Mouse (Mus musculus) liver, embryonic 14.5 days (tissue): ENCODE measurements around the gene Pcdh15. TPM values are rescaled to one million over a fixed set of nuclear protein-coding genes. Genes with fewer than 3 reads are reported as not detected.

Source experiments
- ATAC-seq: fragments of 200-750 bp; cut with Nextera tagmentation; 2 replicates; pipeline ENCODE4 v1.8.0; 2017; ENCODE audit warnings: moderate number of reproducible peaks, mild to moderate bottlenecking, moderate library complexity; ENCODE audit not compliant: insufficient read depth
- DNase-seq, 3 experiments: peaks; one replicate each; pipeline ENCODE4 v3.0.0-alpha.2; 2012 to 2013; ENCODE audit warnings: low read depth in 3 of 3, low spot score in 3 of 3
- H3K27ac ChIP-seq: fragments of 300-500 bp; sonication (generic); 2 replicates; pipeline ENCODE4 v1.5.1; 2014; ENCODE audit warnings: moderate library complexity, mild to moderate bottlenecking, control low read depth, inconsistent platforms
- H3K27me3 ChIP-seq: fragments of 300-500 bp; sonication (generic); 2 replicates; pipeline ENCODE4 v1.6.1; 2014; ENCODE audit warnings: mild to moderate bottlenecking, low read length, moderate library complexity; ENCODE audit not compliant: control insufficient read depth, insufficient read depth
- H3K36me3 ChIP-seq: fragments of 300-500 bp; sonication (generic); replicated peaks from 2 replicates; pipeline ENCODE4 v1.6.1; 2014; ENCODE audit warnings: low read depth; ENCODE audit not compliant: control insufficient read depth, insufficient read depth
- H3K4me1 ChIP-seq, 2 experiments: fragments of 200-500 bp in 1 of 2; fragments of 300-500 bp in 1 of 2; sonication (generic) in 1 of 2; replicated peaks; 2 replicates each; pipeline ENCODE4 v1.6.1; 2012 to 2014; ENCODE audit warnings: antibody characterized with exemption in 1 of 2, inconsistent platforms in 1 of 2, low read length in 1 of 2; ENCODE audit not compliant: control insufficient read depth in 2 of 2, insufficient read depth in 2 of 2
- H3K4me2 ChIP-seq: fragments of 300-500 bp; sonication (generic); 2 replicates; pipeline ENCODE4 v1.6.1; 2014; ENCODE audit warnings: low read depth, mild to moderate bottlenecking, control low read depth, moderate library complexity
- H3K4me3 ChIP-seq, 2 experiments: fragments of 200-500 bp in 1 of 2; fragments of 300-500 bp in 1 of 2; sonication (generic) in 1 of 2; 2 replicates each; pipeline ENCODE4 v1.5.1; 2012 to 2014; ENCODE audit warnings: low read depth in 2 of 2, low read length in 2 of 2, mild to moderate bottlenecking in 2 of 2, control low read depth in 1 of 2, inconsistent platforms in 1 of 2, moderate library complexity in 1 of 2; ENCODE audit not compliant: insufficient read depth in 1 of 2
- H3K9ac ChIP-seq: fragments of 300-500 bp; sonication (generic); replicated peaks from 2 replicates; pipeline ENCODE4 v1.6.1; 2014; ENCODE audit warnings: mild to moderate bottlenecking, control low read depth, moderate library complexity
- H3K9me3 ChIP-seq: fragments of 300-500 bp; sonication (generic); 2 replicates; pipeline ENCODE4 v1.6.1; 2016; ENCODE audit warnings: low read length, mixed read lengths; ENCODE audit not compliant: control insufficient read depth
- CTCF ChIP-seq: IDR thresholded peaks from 2 replicates; pipeline ENCODE4 v1.5.1; 2016; ENCODE audit warnings: antibody characterized with exemption, low read depth, control low read depth
- EP300 ChIP-seq: IDR thresholded peaks from 2 replicates; pipeline ENCODE4 v1.6.1; 2016; ENCODE audit warnings: antibody characterized with exemption, low read depth
- WGBS: fragments of 180-500 bp; shearing (Covaris S2); extraction: QIAGEN DNeasy Blood & Tissue Kit; methylation state at CpG from one replicate; pipeline ENCODE4 v1.1.7; 2014; ENCODE audit not compliant: insufficient replicate concordance; 5-methylcytosine and 5-hydroxymethylcytosine counted together
- polyA plus RNA-seq, 2 experiments: library from polyadenylated mRNA; depleted of rRNA in 1 of 2; stranded (reverse) in 1 of 2; unstranded in 1 of 2; fragments of >200 nt; fragmentation: Nextera tagmentation in 1 of 2; extraction: Ambion mirVana in 1 of 2; gene quantifications; 2 replicates each; pipeline versions ENCODE4 v1.2.1 to v1.2.3; 2012 to 2014

Gene Pcdh15
- polyA plus RNA-seq, 2 experiments = 0.02 TPM; not detected in 1

GRCm38 (mm10) chr10:73326861-73327260, 227.7 kb downstream of the Pcdh15 start:
- no peaks in the 10 kb centered on the region for H3K27me3 ChIP-seq
- TF ChIP-seq EP300 (no peak), CTCF (no peak)
- no peaks in the 10 kb centered on the region for H3K9me3 ChIP-seq
- no peak overlapping the region for H3K4me2 ChIP-seq
- H3K9ac ChIP-seq = no peak overlapping the region
- ATAC-seq = no peak
- no peak overlapping the region for H3K27ac ChIP-seq
- no peaks in the 10 kb centered on the region for H3K36me3 ChIP-seq
- H3K4me3 ChIP-seq = no peak overlapping the region
- H3K4me1 ChIP-seq = no peaks in the 10 kb centered on the region
- no peak for DNase-seq
- WGBS = 60% methylated on average over 7 of the region's 7 CpGs

GRCm38 (mm10) chr10:73333426-73333825, 234.3 kb downstream of the Pcdh15 start:
- no peaks in the 10 kb centered on the region for H3K9me3 ChIP-seq
- WGBS = 26% methylated on average over 1 of the region's 1 CpGs
- DNase-seq = no peak
- no peak overlapping the region for H3K4me3 ChIP-seq
- H3K9ac ChIP-seq = no peak overlapping the region
- no peaks in the 10 kb centered on the region for H3K36me3 ChIP-seq
- H3K4me2 ChIP-seq = no peak overlapping the region
- H3K4me1 ChIP-seq = no peaks in the 10 kb centered on the region
- no peaks in the 10 kb centered on the region for H3K27me3 ChIP-seq
- no peak for TF ChIP-seq CTCF
- no peak for TF ChIP-seq EP300
- H3K27ac ChIP-seq = no peak overlapping the region
- ATAC-seq = no peak

- TF ChIP-seq EP300 (no peak), CTCF (no peak)
- H3K27ac ChIP-seq = no peak overlapping the region
- no peaks in the 10 kb centered on the region for H3K36me3 ChIP-seq
- no peaks in the 10 kb centered on the region for H3K27me3 ChIP-seq
- H3K4me1 ChIP-seq = no peaks in the 10 kb centered on the region
- ATAC-seq (no peak), DNase-seq (no peak)
- no peak overlapping the region for H3K4me3 ChIP-seq
- H3K4me2 ChIP-seq = no peak overlapping the region
- no peaks in the 10 kb centered on the region for H3K9me3 ChIP-seq
- H3K9ac ChIP-seq = no peak overlapping the region
- 67% methylated on average over 2 of the region's 2 CpGs for WGBS
Observed at GRCm38 (mm10) chr10:73379001-73379400, 279.9 kb downstream of the Pcdh15 start.

GRCm38 (mm10) chr10:73384003-73384402, 284.9 kb downstream of the Pcdh15 start:
- no peaks in the 10 kb centered on the region for H3K36me3 ChIP-seq
- no peak for TF ChIP-seq CTCF
- TF ChIP-seq EP300 = no peak
- H3K4me2 ChIP-seq = no peak overlapping the region
- no peak overlapping the region for H3K27ac ChIP-seq
- H3K4me1 ChIP-seq = no peaks in the 10 kb centered on the region
- H3K4me3 ChIP-seq = no peak overlapping the region
- H3K9ac ChIP-seq = no peak overlapping the region
- WGBS = 52% methylated on average over 2 of the region's 2 CpGs
- ATAC-seq (no peak), DNase-seq (no peak)
- no peaks in the 10 kb centered on the region for H3K27me3 ChIP-seq
- H3K9me3 ChIP-seq = no peaks in the 10 kb centered on the region

- Histone ChIP-seq H3K4me1 (no peaks in the 10 kb centered on the region), H3K36me3 (no peaks in the 10 kb centered on the region), H3K27ac (no peak overlapping the region), H3K4me3 (no peak overlapping the region), H3K4me2 (no peak overlapping the region), H3K27me3 (no peaks in the 10 kb centered on the region), H3K9ac (no peak overlapping the region), H3K9me3 (no peaks in the 10 kb centered on the region)
- ATAC-seq (no peak), DNase-seq (no peak)
- 33% methylated on average over 1 of the region's 1 CpGs for WGBS
- TF ChIP-seq EP300 (no peak), CTCF (no peak)
Observed at GRCm38 (mm10) chr10:73400426-73400825, 301.3 kb downstream of the Pcdh15 start.

GRCm38 (mm10) chr10:73425408-73425807, 326.3 kb downstream of the Pcdh15 start:
- DNase-seq = no peak
- Histone ChIP-seq H3K9me3 (no peaks in the 10 kb centered on the region), H3K27ac (no peak overlapping the region), H3K36me3 (no peaks in the 10 kb centered on the region), H3K4me3 (no peak overlapping the region), H3K4me2 (no peak overlapping the region), H3K4me1 (no peaks in the 10 kb centered on the region), H3K27me3 (no peaks in the 10 kb centered on the region), H3K9ac (no peak overlapping the region)
- TF ChIP-seq EP300 = no peak
- no peak for TF ChIP-seq CTCF
- ATAC-seq = no peak
- 44% methylated on average over 3 of the region's 3 CpGs for WGBS
